Mouse (Mus musculus): ENCODE results near the gene Slc32a1. TPM values are rescaled to one million over a fixed set of nuclear protein-coding genes. Genes with fewer than 3 reads are reported as not detected.
A peak's percentile ranks its signal among the peaks of the same experiment; 100 is the strongest.

Gene Slc32a1
- polyA plus RNA-seq, 2 experiments = 0.01 TPM; not detected in 1

DNA sequence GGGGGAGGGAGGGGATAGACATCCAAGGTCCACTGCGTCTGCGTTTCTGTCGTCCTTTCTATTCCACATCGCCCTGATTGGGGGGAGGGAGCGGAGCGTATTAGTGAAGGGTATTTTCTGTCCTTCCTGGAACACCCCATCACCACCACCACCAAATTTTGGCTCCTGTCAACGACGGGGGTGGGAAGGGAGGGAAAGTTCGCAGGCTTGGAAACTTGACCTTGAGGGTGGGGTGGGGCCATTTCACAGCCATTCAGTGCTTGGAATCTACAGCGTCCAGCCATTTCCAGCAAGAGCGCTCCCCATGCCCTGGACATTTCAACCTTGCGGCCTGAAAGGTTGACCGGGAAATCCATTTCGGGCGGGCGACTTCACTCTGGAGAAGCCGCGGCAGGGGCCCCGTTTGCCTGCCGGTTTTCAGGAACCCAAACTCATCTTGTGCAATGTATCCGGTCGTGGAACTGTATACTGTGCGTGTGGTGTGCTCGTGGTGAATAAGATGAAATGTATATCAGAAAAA is 4.7 kb downstream of the Slc32a1 start:
- DNase-seq (ENCODE audit: low read depth in 3 of 3, low spot score in 3 of 3) (no peak), ATAC-seq (ENCODE audit: insufficient read depth) (no peak)
- peaks cover 90% of the 10 kb centered on the region for H3K27me3 ChIP-seq (ENCODE audit: control insufficient read depth, insufficient read depth, low read length)
- no peak overlapping the region for H3K4me2 ChIP-seq (ENCODE audit: low read depth)
- no peak overlapping the region for H3K27ac ChIP-seq
- no peaks in the 10 kb centered on the region for H3K36me3 ChIP-seq (replicated peaks; ENCODE audit: control insufficient read depth, insufficient read depth, low read depth)
- 1% methylated on average over 24 of the region's 24 CpGs for WGBS (ENCODE audit: insufficient replicate concordance)
- TF ChIP-seq CTCF (IDR thresholded peaks at IDR 0.05; ENCODE audit: low read depth) (no peak), EP300 (IDR thresholded peaks at IDR 0.05; ENCODE audit: low read depth) (no peak)
- no peaks in the 10 kb centered on the region for H3K9me3 ChIP-seq (ENCODE audit: control insufficient read depth, low read length)
- no peak overlapping the region for H3K4me3 ChIP-seq (ENCODE audit: insufficient read depth in 1 of 2, low read depth in 2 of 2, low read length in 2 of 2)
- H3K9ac ChIP-seq (replicated peaks) = no peak overlapping the region
- H3K4me1 ChIP-seq (replicated peaks; ENCODE audit: control insufficient read depth in 2 of 2, insufficient read depth in 2 of 2, low read length in 1 of 2) = no peaks in the 10 kb centered on the region

DNA sequence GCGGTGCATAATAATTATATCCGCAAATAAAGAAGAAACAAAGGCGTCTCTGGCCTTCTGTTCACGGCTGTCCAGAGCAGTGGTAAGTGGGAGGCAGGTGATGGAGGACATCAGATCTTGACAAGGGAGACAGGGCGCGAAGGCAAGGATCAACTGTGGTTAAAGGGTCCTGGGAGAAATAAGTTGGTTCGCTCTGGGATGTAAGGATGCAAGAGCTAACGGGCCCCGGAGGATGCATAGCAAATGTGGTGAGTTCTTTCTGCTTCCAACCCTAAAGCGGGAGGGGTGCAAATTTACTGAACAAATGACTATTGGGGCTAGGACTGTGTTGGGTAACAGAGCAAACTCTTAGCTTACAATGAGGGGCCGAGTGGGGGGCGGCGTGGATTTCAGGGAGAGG is 5.1 kb downstream of the Slc32a1 start:
- DNase-seq (ENCODE audit: low read depth in 3 of 3, low spot score in 3 of 3) = no peak
- no peak for TF ChIP-seq CTCF (IDR thresholded peaks at IDR 0.05; ENCODE audit: low read depth)
- no peak for TF ChIP-seq EP300 (IDR thresholded peaks at IDR 0.05; ENCODE audit: low read depth)
- Histone ChIP-seq H3K27me3 (ENCODE audit: control insufficient read depth, insufficient read depth, low read length) (peaks cover 86% of the 10 kb centered on the region), H3K27ac (no peak overlapping the region), H3K4me3 (ENCODE audit: insufficient read depth in 1 of 2, low read depth in 2 of 2, low read length in 2 of 2) (no peak overlapping the region), H3K9ac (replicated peaks) (no peak overlapping the region), H3K9me3 (ENCODE audit: control insufficient read depth, low read length) (no peaks in the 10 kb centered on the region), H3K4me2 (ENCODE audit: low read depth) (no peak overlapping the region), H3K4me1 (replicated peaks; ENCODE audit: control insufficient read depth in 2 of 2, insufficient read depth in 2 of 2, low read length in 1 of 2) (no peaks in the 10 kb centered on the region), H3K36me3 (replicated peaks; ENCODE audit: control insufficient read depth, insufficient read depth, low read depth) (no peaks in the 10 kb centered on the region)
- no peak for ATAC-seq (ENCODE audit: insufficient read depth)
- WGBS (ENCODE audit: insufficient replicate concordance) = 5% methylated on average over 13 of the region's 13 CpGs

DNA sequence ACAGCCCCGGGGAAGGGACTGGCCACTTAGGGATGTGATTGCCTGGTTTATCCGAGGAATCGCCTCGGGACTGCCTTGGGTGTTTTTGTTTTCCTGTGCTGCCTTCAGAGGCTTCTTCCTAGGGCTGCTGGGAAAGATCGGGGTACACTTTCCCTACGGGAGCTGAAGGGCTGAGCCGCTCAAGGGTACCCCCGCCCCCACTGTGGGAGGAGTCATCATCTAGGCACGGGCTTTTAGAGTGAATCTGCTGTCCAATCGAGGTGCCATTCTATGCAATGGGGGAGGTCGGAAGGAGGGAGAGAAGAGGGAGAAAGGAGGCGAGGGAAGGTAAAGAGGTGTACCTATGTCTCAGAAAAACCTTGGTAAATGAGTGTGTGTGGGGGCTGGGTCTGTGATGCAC is 5.7 kb downstream of the Slc32a1 start:
- WGBS (ENCODE audit: insufficient replicate concordance) = 1% methylated on average over 12 of the region's 12 CpGs
- TF ChIP-seq CTCF (IDR thresholded peaks at IDR 0.05; ENCODE audit: low read depth) (no peak), EP300 (IDR thresholded peaks at IDR 0.05; ENCODE audit: low read depth) (no peak)
- no peaks in the 10 kb centered on the region for H3K4me1 ChIP-seq (replicated peaks; ENCODE audit: control insufficient read depth in 2 of 2, insufficient read depth in 2 of 2, low read length in 1 of 2)

DNA sequence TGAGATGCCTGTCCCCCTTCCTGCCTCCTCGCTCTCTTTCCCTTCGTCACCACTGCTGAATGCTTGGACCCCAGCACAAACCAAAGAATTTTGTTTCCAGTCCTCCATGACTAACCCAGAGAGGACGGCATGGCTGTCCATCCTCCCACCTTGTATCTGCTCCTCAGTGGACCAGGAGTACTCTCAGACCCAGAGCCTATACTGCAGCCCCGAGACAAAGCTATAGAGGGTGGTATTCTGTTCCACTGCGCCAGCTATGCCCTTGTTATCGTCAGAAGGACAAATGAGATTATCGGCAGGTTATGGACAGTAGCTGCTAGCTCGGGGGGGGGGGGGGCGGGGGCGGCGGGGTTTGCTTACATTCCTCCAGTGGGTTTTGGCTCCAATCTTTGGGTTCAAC is 6.2 kb downstream of the Slc32a1 start:
- WGBS (ENCODE audit: insufficient replicate concordance) = 12% methylated on average over 10 of the region's 11 CpGs
- no peak for ATAC-seq (ENCODE audit: insufficient read depth)
- H3K9me3 ChIP-seq (ENCODE audit: control insufficient read depth, low read length) = no peaks in the 10 kb centered on the region

More for the DNA sequence above, 5.7 kb downstream of the Slc32a1 start:
- peaks cover 80% of the 10 kb centered on the region for H3K27me3 ChIP-seq (ENCODE audit: control insufficient read depth, insufficient read depth, low read length)
- no peak overlapping the region for H3K27ac ChIP-seq
- H3K4me3 ChIP-seq (ENCODE audit: insufficient read depth in 1 of 2, low read depth in 2 of 2, low read length in 2 of 2) = no peak overlapping the region
- no peaks in the 10 kb centered on the region for H3K36me3 ChIP-seq (replicated peaks; ENCODE audit: control insufficient read depth, insufficient read depth, low read depth)
- no peak overlapping the region for H3K9ac ChIP-seq (replicated peaks)
- DNase-seq (ENCODE audit: low read depth in 3 of 3, low spot score in 3 of 3) (no peak), ATAC-seq (ENCODE audit: insufficient read depth) (no peak)
- no peak overlapping the region for H3K4me2 ChIP-seq (ENCODE audit: low read depth)
- no peaks in the 10 kb centered on the region for H3K9me3 ChIP-seq (ENCODE audit: control insufficient read depth, low read length)

DNA sequence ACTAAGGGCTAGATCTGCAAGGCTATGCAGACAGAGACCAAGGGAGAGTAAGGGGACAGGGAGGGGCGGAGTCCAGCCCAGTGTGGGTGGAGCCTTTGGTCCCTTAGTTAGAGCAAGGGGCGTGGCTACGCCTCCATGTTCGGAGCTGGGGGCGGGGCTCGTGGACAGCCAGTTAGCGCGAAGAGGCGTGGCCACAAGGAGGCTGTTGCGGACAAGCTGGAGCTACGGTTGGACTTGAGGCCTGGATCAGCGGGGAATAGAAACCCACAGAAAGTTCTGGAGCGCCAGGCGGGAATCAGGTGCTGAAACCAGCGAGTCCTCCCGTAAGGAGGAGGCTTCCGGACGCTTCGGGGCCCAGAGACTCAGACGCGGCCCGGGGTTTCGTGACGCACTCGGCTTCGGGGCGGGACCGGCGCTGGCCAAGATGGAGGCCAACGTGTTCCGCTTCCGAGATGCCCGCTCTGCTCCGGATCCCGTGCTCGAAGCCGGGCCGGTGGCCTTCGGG is 14.2 kb downstream of the Slc32a1 start, which contains the start of gene Actr5:
Gene Actr5 (plus strand): TSS at position 171 of the 505 bp plus-strand sequence.
- ATAC-seq (ENCODE audit: insufficient read depth) (peak; percentile 90), DNase-seq (ENCODE audit: low read depth in 3 of 3, low spot score in 3 of 3) (peak; percentile 88 to 92 (median 89))
- Histone ChIP-seq H3K36me3 (replicated peaks; ENCODE audit: control insufficient read depth, insufficient read depth, low read depth) (peaks cover 14% of the 10 kb centered on the region), H3K27me3 (ENCODE audit: control insufficient read depth, insufficient read depth, low read length) (peaks cover 4% of the 10 kb centered on the region; the same call in 1 of the 2 replicates), H3K4me3 (ENCODE audit: insufficient read depth in 1 of 2, low read depth in 2 of 2, low read length in 2 of 2) (peak within 1 kb of the TSS; percentile 84 to 90), H3K27ac (no peak within 1 kb of the TSS; the same call in 1 of the 2 replicates), H3K9ac (replicated peaks) (peak within 1 kb of the TSS; percentile 59), H3K4me1 (replicated peaks; ENCODE audit: control insufficient read depth in 2 of 2, insufficient read depth in 2 of 2, low read length in 1 of 2) (peaks cover 0 to 6% of the 10 kb centered on the region in 2 experiments; a peak in 2 of 4 replicates), H3K9me3 (ENCODE audit: control insufficient read depth, low read length) (no peaks in the 10 kb centered on the region), H3K4me2 (ENCODE audit: low read depth) (peak within 1 kb of the TSS; percentile 85)
- TF ChIP-seq CTCF (IDR thresholded peaks at IDR 0.05; ENCODE audit: low read depth) (no peak), EP300 (IDR thresholded peaks at IDR 0.05; ENCODE audit: low read depth) (no peak)
- 0% methylated on average over 39 of the region's 39 CpGs for WGBS (ENCODE audit: insufficient replicate concordance)

More for the DNA sequence above, 6.2 kb downstream of the Slc32a1 start:
- Histone ChIP-seq H3K27ac (no peak overlapping the region), H3K4me3 (ENCODE audit: insufficient read depth in 1 of 2, low read depth in 2 of 2, low read length in 2 of 2) (no peak overlapping the region), H3K9ac (replicated peaks) (no peak overlapping the region), H3K4me2 (ENCODE audit: low read depth) (no peak overlapping the region), H3K4me1 (replicated peaks; ENCODE audit: control insufficient read depth in 2 of 2, insufficient read depth in 2 of 2, low read length in 1 of 2) (no peaks in the 10 kb centered on the region), H3K27me3 (ENCODE audit: control insufficient read depth, insufficient read depth, low read length) (peaks cover 75% of the 10 kb centered on the region), H3K36me3 (replicated peaks; ENCODE audit: control insufficient read depth, insufficient read depth, low read depth) (no peaks in the 10 kb centered on the region)
- DNase-seq (ENCODE audit: low read depth in 3 of 3, low spot score in 3 of 3) = no peak
- no peak for TF ChIP-seq EP300 (IDR thresholded peaks at IDR 0.05; ENCODE audit: low read depth)
- TF ChIP-seq CTCF (IDR thresholded peaks at IDR 0.05; ENCODE audit: low read depth) = no peak
